Mouse (Mus musculus) liver, embryonic 16.5 days (tissue): Measurements from ENCODE around the gene Ano3. TPM values are rescaled to one million over a fixed set of nuclear protein-coding genes. Genes with fewer than 3 reads are reported as not detected.

Source experiments
- ATAC-seq: fragments of 200-750 bp; cut with Nextera tagmentation; 2 replicates; pipeline ENCODE4 v1.8.0; 2017; ENCODE audit warnings: low read depth, mild to moderate bottlenecking, moderate number of reproducible peaks, moderate library complexity
- H3K27ac ChIP-seq: fragments of 300-500 bp; sonication (generic); 2 replicates; pipeline ENCODE4 v1.5.1; 2014; ENCODE audit warnings: mild to moderate bottlenecking, low read length
- H3K27me3 ChIP-seq: fragments of 300-500 bp; sonication (generic); 2 replicates; pipeline ENCODE4 v1.6.1; 2014; ENCODE audit warnings: low read depth, low read length, mixed read lengths; ENCODE audit not compliant: control insufficient read depth, insufficient read depth
- H3K36me3 ChIP-seq: fragments of 300-500 bp; sonication (generic); 2 replicates; pipeline ENCODE4 v1.6.1; 2014; ENCODE audit warnings: mild to moderate bottlenecking; ENCODE audit not compliant: control insufficient read depth, insufficient read depth
- H3K4me1 ChIP-seq: fragments of 300-500 bp; sonication (generic); 2 replicates; pipeline ENCODE4 v1.6.1; 2014; ENCODE audit warnings: low read depth, low read length, mixed read lengths; ENCODE audit not compliant: control insufficient read depth
- H3K4me2 ChIP-seq: fragments of 300-500 bp; sonication (generic); 2 replicates; pipeline ENCODE4 v1.6.1; 2014; ENCODE audit warnings: low read depth, low read length, mixed read lengths
- H3K4me3 ChIP-seq: fragments of 300-500 bp; sonication (generic); 2 replicates; pipeline ENCODE4 v1.5.1; 2014; ENCODE audit warnings: low read depth, mild to moderate bottlenecking, low read length
- H3K9ac ChIP-seq: fragments of 300-500 bp; sonication (generic); 2 replicates; pipeline ENCODE4 v1.6.1; 2014; ENCODE audit warnings: low read depth, low read length
- H3K9me3 ChIP-seq: fragments of 300-500 bp; sonication (generic); replicated peaks from 2 replicates; pipeline ENCODE4 v1.6.1; 2016; ENCODE audit warnings: low read length; ENCODE audit not compliant: control insufficient read depth
- WGBS: fragments of 180-500 bp; shearing (Covaris S2); extraction: QIAGEN DNeasy Blood & Tissue Kit; methylation state at CpG from one replicate; pipeline ENCODE4 v1.1.7; 2014; ENCODE audit not compliant: insufficient replicate concordance; 5-methylcytosine and 5-hydroxymethylcytosine counted together
- polyA plus RNA-seq: library from polyadenylated mRNA; unstranded; fragments of >200 nt; fragmentation: Nextera tagmentation; extraction: Ambion mirVana; gene quantifications from 2 replicates; pipeline ENCODE4 v1.2.1, GENCODE M21; 2015

The Ano3 gene
- polyA plus RNA-seq, 1 experiment from 2014 or later = not detected

- Histone ChIP-seq H3K4me2 (no peak overlapping the region), H3K9ac (no peak overlapping the region), H3K36me3 (no peaks in the 10 kb centered on the region), H3K9me3 (no peaks in the 10 kb centered on the region), H3K27ac (no peak overlapping the region), H3K27me3 (no peaks in the 10 kb centered on the region), H3K4me3 (no peak overlapping the region), H3K4me1 (no peaks in the 10 kb centered on the region)
- 66% methylated on average over 2 of the region's 2 CpGs for WGBS
- no peak for ATAC-seq
Observed at GRCm38 (mm10) chr2:110759434-110759833, 191.3 kb downstream of the Ano3 start.

GRCm38 (mm10) chr2:110757556-110757955 is 193.2 kb downstream of the Ano3 start:
- no peak for ATAC-seq
- H3K9me3 ChIP-seq = no peaks in the 10 kb centered on the region
- H3K4me1 ChIP-seq = no peaks in the 10 kb centered on the region
- H3K4me3 ChIP-seq = no peak overlapping the region
- H3K27me3 ChIP-seq = no peaks in the 10 kb centered on the region
- 62% methylated on average over 2 of the region's 2 CpGs for WGBS
- H3K4me2 ChIP-seq = no peak overlapping the region
- no peaks in the 10 kb centered on the region for H3K36me3 ChIP-seq
- no peak overlapping the region for H3K9ac ChIP-seq
- H3K27ac ChIP-seq = no peak overlapping the region

GRCm38 (mm10) chr2:110740493-110740892 is 210.2 kb downstream of the Ano3 start:
- no peaks in the 10 kb centered on the region for H3K4me1 ChIP-seq
- H3K9me3 ChIP-seq = no peaks in the 10 kb centered on the region
- 28% methylated on average over 1 of the region's 1 CpGs for WGBS
- ATAC-seq = no peak
- H3K4me3 ChIP-seq = no peak overlapping the region
- no peak overlapping the region for H3K27ac ChIP-seq
- H3K9ac ChIP-seq = no peak overlapping the region
- no peak overlapping the region for H3K4me2 ChIP-seq
- H3K27me3 ChIP-seq = no peaks in the 10 kb centered on the region
- no peaks in the 10 kb centered on the region for H3K36me3 ChIP-seq

GRCm38 (mm10) chr2:110739781-110740180 is 210.9 kb downstream of the Ano3 start:
- WGBS = 72% methylated on average over 1 of the region's 1 CpGs
- Histone ChIP-seq H3K9me3 (no peaks in the 10 kb centered on the region), H3K4me1 (no peaks in the 10 kb centered on the region), H3K27ac (no peak overlapping the region), H3K4me3 (no peak overlapping the region), H3K4me2 (no peak overlapping the region), H3K36me3 (no peaks in the 10 kb centered on the region), H3K27me3 (no peaks in the 10 kb centered on the region), H3K9ac (no peak overlapping the region)
- no peak for ATAC-seq

- Histone ChIP-seq H3K9ac (no peak overlapping the region), H3K4me2 (no peak overlapping the region), H3K4me1 (no peaks in the 10 kb centered on the region), H3K27ac (no peak overlapping the region), H3K4me3 (no peak overlapping the region), H3K9me3 (no peaks in the 10 kb centered on the region), H3K36me3 (no peaks in the 10 kb centered on the region), H3K27me3 (no peaks in the 10 kb centered on the region)
- WGBS = 39% methylated on average over 2 of the region's 2 CpGs
- no peak for ATAC-seq
Observed at GRCm38 (mm10) chr2:110737981-110738380, 212.7 kb downstream of the Ano3 start.

GRCm38 (mm10) chr2:110737236-110737635 is 213.5 kb downstream of the Ano3 start:
- H3K36me3 ChIP-seq = no peaks in the 10 kb centered on the region
- no peak for ATAC-seq
- no peak overlapping the region for H3K4me3 ChIP-seq
- H3K27ac ChIP-seq = no peak overlapping the region
- H3K27me3 ChIP-seq = no peaks in the 10 kb centered on the region
- no peaks in the 10 kb centered on the region for H3K4me1 ChIP-seq
- no peak overlapping the region for H3K9ac ChIP-seq
- H3K4me2 ChIP-seq = no peak overlapping the region
- WGBS = 43% methylated on average over 4 of the region's 4 CpGs
- no peaks in the 10 kb centered on the region for H3K9me3 ChIP-seq

- H3K9ac ChIP-seq = no peak overlapping the region
- no peak for ATAC-seq
- no peaks in the 10 kb centered on the region for H3K36me3 ChIP-seq
- no peak overlapping the region for H3K4me2 ChIP-seq
- H3K4me1 ChIP-seq = no peaks in the 10 kb centered on the region
- no peak overlapping the region for H3K4me3 ChIP-seq
- H3K9me3 ChIP-seq = no peaks in the 10 kb centered on the region
- H3K27me3 ChIP-seq = no peaks in the 10 kb centered on the region
- H3K27ac ChIP-seq = no peak overlapping the region
Observed at GRCm38 (mm10) chr2:110726106-110726505, 224.6 kb downstream of the Ano3 start.

- Histone ChIP-seq H3K27me3 (no peaks in the 10 kb centered on the region), H3K4me1 (no peaks in the 10 kb centered on the region), H3K9ac (no peak overlapping the region), H3K36me3 (no peaks in the 10 kb centered on the region), H3K4me2 (no peak overlapping the region), H3K4me3 (no peak overlapping the region), H3K9me3 (no peaks in the 10 kb centered on the region), H3K27ac (no peak overlapping the region)
- ATAC-seq = no peak
- WGBS = 53% methylated on average over 1 of the region's 1 CpGs
Observed at GRCm38 (mm10) chr2:110722208-110722607, 228.5 kb downstream of the Ano3 start.

GRCm38 (mm10) chr2:110721290-110721753 is 229.4 kb downstream of the Ano3 start, which contains the start of gene Muc15:
Gene Muc15 (plus strand): TSS chr2:110721340.
- no peaks in the 10 kb centered on the region for H3K27me3 ChIP-seq
- no peaks in the 10 kb centered on the region for H3K9me3 ChIP-seq
- H3K9ac ChIP-seq = no peak within 1 kb of the TSS
- no peaks in the 10 kb centered on the region for H3K36me3 ChIP-seq
- no peak within 1 kb of the TSS for H3K4me2 ChIP-seq
- WGBS = 25% methylated on average over 3 of the region's 3 CpGs
- H3K27ac ChIP-seq = no peak within 1 kb of the TSS
- H3K4me1 ChIP-seq = no peaks in the 10 kb centered on the region
- no peak for ATAC-seq
- no peak within 1 kb of the TSS for H3K4me3 ChIP-seq

GRCm38 (mm10) chr2:110719051-110719450 is 231.7 kb downstream of the Ano3 start:
- ATAC-seq = no peak
- no peaks in the 10 kb centered on the region for H3K36me3 ChIP-seq

More at GRCm38 (mm10) chr2:110719051-110719450, 231.7 kb downstream of the Ano3 start:
- no peak overlapping the region for H3K27ac ChIP-seq
- H3K27me3 ChIP-seq = no peaks in the 10 kb centered on the region
- no peak overlapping the region for H3K4me3 ChIP-seq
- no peak overlapping the region for H3K4me2 ChIP-seq
- no peaks in the 10 kb centered on the region for H3K4me1 ChIP-seq
- no peak overlapping the region for H3K9ac ChIP-seq
- no peaks in the 10 kb centered on the region for H3K9me3 ChIP-seq
